ENCODE assay signal across 1 mouse cellular context in the genomic region with DNA sequence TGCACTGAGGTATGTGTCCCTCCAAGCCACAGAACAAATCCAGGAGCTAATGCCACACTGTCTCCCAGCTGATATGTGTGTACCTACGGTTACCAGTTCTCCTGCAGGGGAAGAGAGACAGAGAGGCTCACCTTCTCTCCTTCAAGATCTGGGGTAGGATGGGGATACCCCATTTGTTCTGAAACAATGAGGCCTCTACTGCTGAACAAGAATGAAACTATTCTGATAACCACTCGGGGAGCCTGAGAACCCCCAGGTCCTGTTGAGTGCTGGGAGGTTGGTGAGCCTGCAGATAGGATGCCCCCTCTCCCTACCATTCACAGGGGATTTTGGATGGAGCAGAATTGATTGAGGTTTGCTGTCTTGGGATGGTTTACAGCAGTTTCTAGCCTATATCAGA.
TF ChIP-seq lines count a peak whose summit lies in the region.

No protein-coding gene starts in this region.

TF ChIP-seq in CH12.LX, 34 proteins besides CTCF, POLR2A, EP300 and RAD21 (continued from another document):
- no peak for TF ChIP-seq MXI1 (IDR thresholded peaks at IDR 0.05; ENCODE audit: low read depth, low read length)
